Comparison of ENCODE assay signal across 8 mouse cellular contexts in the genomic region with DNA sequence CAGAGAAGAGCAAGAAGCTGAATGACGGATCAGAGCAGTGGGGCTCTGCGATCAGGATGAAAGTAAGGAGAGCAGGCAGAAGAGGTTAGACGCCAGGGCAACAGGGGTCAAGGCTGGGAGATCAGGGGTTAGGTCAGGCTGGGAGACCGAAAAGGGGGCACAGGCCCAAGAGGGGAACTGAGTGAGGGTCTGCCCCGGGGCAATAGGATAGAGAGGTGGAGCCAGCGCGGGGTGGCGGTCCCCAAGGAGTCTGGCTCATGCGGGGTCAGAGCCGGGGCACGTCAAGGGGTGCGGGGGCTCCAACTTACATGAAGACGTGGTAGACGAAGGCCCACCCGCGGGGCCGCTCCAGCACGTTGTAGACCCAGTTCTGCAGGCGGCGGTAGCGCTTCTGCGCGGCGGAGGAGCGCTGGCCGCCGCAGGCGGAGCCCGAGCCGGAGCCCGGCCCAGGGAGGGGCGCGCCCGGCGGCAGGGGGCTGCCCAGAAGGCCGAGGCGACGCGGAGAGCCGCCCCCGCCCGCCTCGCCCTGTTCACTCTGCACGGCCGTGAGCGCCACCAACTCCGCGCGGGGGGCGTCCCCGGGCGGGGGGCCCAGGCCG. TPM values are rescaled to one million over a fixed set of nuclear protein-coding genes. Genes with fewer than 3 reads are reported as not detected.
DNase-seq lines count a peak whose midpoint lies in the region; ATAC-seq lines count a peak whose summit lies in the region.
"Had no signal": no experiment of that assay in that cellular context is flagged by ENCODE, and none has a peak within 500 bp of the region (broad histone marks: within the 10 kb centered on the region; RNA-seq: fewer than 3 reads in every experiment).

No protein-coding gene starts in this region.

- no peaks in the 10 kb centered on the region for H3K9me3 ChIP-seq in megakaryocyte, embryonic 14.5 days
- H3K9me3 ChIP-seq in embryonic facial prominence, embryonic 10.5 days, result no peaks in the 10 kb centered on the region
- no peaks in the 10 kb centered on the region for H3K9me3 ChIP-seq in heart, embryonic 14.5 days (ENCODE audit: control insufficient read depth, low read length)
- H3K9me3 ChIP-seq in limb, embryonic 15.5 days, result no peaks in the 10 kb centered on the region

- WGBS in embryonic facial prominence, embryonic 10.5 days, result 1% methylated on average over 48 of the region's 53 CpGs
- 8% methylated on average over 35 of the region's 53 CpGs for WGBS in heart, embryonic 14.5 days
- 5% methylated on average over 43 of the region's 53 CpGs for WGBS in limb, embryonic 15.5 days

- H3K4me2 ChIP-seq in heart, embryonic 14.5 days (ENCODE audit: low read length), result peak overlapping the region; percentile 100
- H3K4me2 ChIP-seq in limb, embryonic 15.5 days, result peak overlapping the region; percentile 100

- H3K27me3 ChIP-seq in megakaryocyte, embryonic 14.5 days (replicated peaks), result peaks cover 99% of the 10 kb centered on the region
- H3K27me3 ChIP-seq in embryonic facial prominence, embryonic 10.5 days (replicated peaks; ENCODE audit: low read depth, poor library complexity, severe bottlenecking), result peaks cover 96% of the 10 kb centered on the region
- H3K27me3 ChIP-seq in heart, embryonic 14.5 days (ENCODE audit: control insufficient read depth, insufficient read depth, low read length), result peaks cover 70% of the 10 kb centered on the region
- H3K27me3 ChIP-seq in limb, embryonic 15.5 days, result peaks cover 80% of the 10 kb centered on the region

- H3K27ac ChIP-seq in embryonic facial prominence, embryonic 10.5 days (replicated peaks), result peak overlapping the region; percentile 65; the same call in 1 of the 2 replicates
- no peak overlapping the region for H3K27ac ChIP-seq in heart, embryonic 14.5 days (replicated peaks in 1 of 2; ENCODE audit: control insufficient read depth in 1 of 2, insufficient read depth in 1 of 2, low read depth in 2 of 2, low read length in 2 of 2)
- H3K27ac ChIP-seq in limb, embryonic 15.5 days, result no peak overlapping the region
- H3K27ac ChIP-seq: macrophage had no signal

- peak; percentile 53 for DNase-seq in embryonic facial prominence, embryonic 10.5 days (ENCODE audit: low spot score)
- peak; percentile 50 for DNase-seq in retina, postnatal 1 day
- no peak for DNase-seq in urinary bladder, postnatal 14 days (ENCODE audit: low spot score)

- ATAC-seq in megakaryocyte, adult 5-6 weeks (ENCODE audit: poor library complexity, severe bottlenecking), result no peak
- peak; percentile 24; the same call in 1 of the 2 replicates for ATAC-seq in heart, embryonic 14.5 days (ENCODE audit: insufficient number of reproducible peaks, insufficient read depth, low FRiP score, low read depth)
- ATAC-seq in limb, embryonic 15.5 days (ENCODE audit: insufficient number of reproducible peaks, low FRiP score, low TSS enrichment, low read depth), result peak; percentile 50; the same call in 1 of the 2 replicates

- H3K4me3 ChIP-seq in megakaryocyte, embryonic 14.5 days (replicated peaks), result peak overlapping the region; percentile 81
- peak overlapping the region; percentile 74 for H3K4me3 ChIP-seq in embryonic facial prominence, embryonic 10.5 days
- H3K4me3 ChIP-seq in heart, embryonic 14.5 days (ENCODE audit: control insufficient read depth in 1 of 2, insufficient read depth in 1 of 2, low read depth in 1 of 2, low read length in 2 of 2), result peak overlapping the region; percentile 52 to 66
- H3K4me3 ChIP-seq in limb, embryonic 15.5 days, result peak overlapping the region; percentile 67

- H3K36me3 ChIP-seq in megakaryocyte, embryonic 14.5 days (replicated peaks; ENCODE audit: low read length), result no peaks in the 10 kb centered on the region
- H3K36me3 ChIP-seq in embryonic facial prominence, embryonic 10.5 days (replicated peaks), result no peaks in the 10 kb centered on the region
- no peaks in the 10 kb centered on the region for H3K36me3 ChIP-seq in heart, embryonic 14.5 days (ENCODE audit: control insufficient read depth, insufficient read depth, low read length)
- no peaks in the 10 kb centered on the region for H3K36me3 ChIP-seq in limb, embryonic 15.5 days

- H3K4me1 ChIP-seq in megakaryocyte, embryonic 14.5 days, result peaks cover 23% of the 10 kb centered on the region
- peaks cover 51% of the 10 kb centered on the region for H3K4me1 ChIP-seq in embryonic facial prominence, embryonic 10.5 days
- peaks cover 4 to 5% of the 10 kb centered on the region in 2 experiments; a peak in 2 of 4 replicates for H3K4me1 ChIP-seq in heart, embryonic 14.5 days (ENCODE audit: control insufficient read depth in 2 of 2, insufficient read depth in 2 of 2, low read length in 2 of 2)
- H3K4me1 ChIP-seq in limb, embryonic 15.5 days, result peaks cover 26% of the 10 kb centered on the region

- H3K9ac ChIP-seq in heart, embryonic 14.5 days (ENCODE audit: low read length), result peak overlapping the region; percentile 69
- peak overlapping the region; percentile 28 for H3K9ac ChIP-seq in limb, embryonic 15.5 days

RNA-seq across cellular contexts. Expression of a gene that starts 1.8 kb away (rescaled TPM):
- polyA plus RNA-seq in megakaryocyte, embryonic 14.5 days (2012; ENCODE audit: insufficient read depth, low replicate concordance), result not detected in 2 replicates
- not detected in 2 replicates for total RNA-seq in megakaryocyte, adult 5-6 weeks (2015)
- total RNA-seq in megakaryocyte, adult 5-6 weeks (2017), result not detected in 2 replicates
- polyA plus RNA-seq in embryonic facial prominence, embryonic 10.5 days (2016; fragmentation: Nextera tagmentation; extraction: Ambion mirVana), result 4.2 and 5.6 TPM in 2 replicates
- polyA plus RNA-seq in heart, embryonic 14.5 days (2014; fragmentation: Nextera tagmentation; extraction: Ambion mirVana), result 0.24 and 0.54 TPM in 2 replicates
- polyA plus RNA-seq in limb, embryonic 15.5 days (2015; fragmentation: Nextera tagmentation; extraction: Ambion mirVana), result 3.9 and 4.6 TPM in 2 replicates
- polyA plus RNA-seq: macrophage had no signal
